Mouse (Mus musculus): ENCODE data around the gene Ykt6.

- TF ChIP-seq POLR2A (IDR thresholded peaks at IDR 0.05; ENCODE audit: insufficient read depth, low read depth, low read length) (no peak), CTCF (IDR thresholded peaks at IDR 0.05) (no peak), EP300 (IDR thresholded peaks at IDR 0.05; ENCODE audit: insufficient read depth, low read depth, low read length) (no peak)
Measured at GRCm38 (mm10) chr11:5988126-5988525, 32.6 kb downstream of the Ykt6 start.
